Mouse (Mus musculus) hindbrain, embryonic 15.5 days (tissue): ENCODE measurements around the gene Cdk18. TPM values are rescaled to one million over a fixed set of nuclear protein-coding genes. Genes with fewer than 3 reads are reported as not detected.

ENCODE experiments used
- ATAC-seq: fragments of 200-750 bp; cut with Nextera tagmentation; 2 replicates; pipeline ENCODE4 v1.8.0; 2017; ENCODE audit warnings: low read depth, moderate number of reproducible peaks, moderate TSS enrichment; ENCODE audit not compliant: low FRiP score
- H3K27ac ChIP-seq: fragments of 300-500 bp; sonication (generic); replicated peaks from 2 replicates; pipeline ENCODE4 v1.5.1; 2015; ENCODE audit warnings: mild to moderate bottlenecking, inconsistent platforms
- H3K27me3 ChIP-seq: fragments of 300-500 bp; sonication (generic); 2 replicates; pipeline ENCODE4 v1.6.1; 2015; ENCODE audit warnings: control low read depth, inconsistent platforms
- H3K36me3 ChIP-seq: fragments of 300-500 bp; sonication (generic); 2 replicates; pipeline ENCODE4 v1.6.1; 2015; ENCODE audit warnings: control low read depth, inconsistent platforms
- H3K4me1 ChIP-seq: fragments of 300-500 bp; sonication (generic); replicated peaks from 2 replicates; pipeline ENCODE4 v1.6.1; 2015; ENCODE audit warnings: control low read depth, inconsistent platforms
- H3K4me2 ChIP-seq: fragments of 300-500 bp; sonication (generic); 2 replicates; pipeline ENCODE4 v1.6.1; 2015; ENCODE audit warnings: moderate library complexity, mild to moderate bottlenecking, inconsistent platforms
- H3K4me3 ChIP-seq: fragments of 300-500 bp; sonication (generic); 2 replicates; pipeline ENCODE4 v1.5.1; 2015; ENCODE audit warnings: mild to moderate bottlenecking, inconsistent platforms
- H3K9ac ChIP-seq: fragments of 300-500 bp; sonication (generic); 2 replicates; pipeline ENCODE4 v1.6.1; 2015; ENCODE audit warnings: inconsistent platforms
- H3K9me3 ChIP-seq: fragments of 300-500 bp; sonication (generic); 2 replicates; pipeline ENCODE4 v1.6.1; 2016; ENCODE audit warnings: control low read depth, inconsistent platforms
- WGBS: fragments of 180-500 bp; shearing (Covaris S2); methylation state at CpG from one replicate; pipeline ENCODE4 v1.1.7; 2015; 5-methylcytosine and 5-hydroxymethylcytosine counted together
- polyA plus RNA-seq: library from polyadenylated mRNA; unstranded; fragments of >200 nt; fragmentation: Nextera tagmentation; extraction: Ambion mirVana; gene quantifications from 2 replicates; pipeline ENCODE4 v1.2.1, GENCODE M21; 2015

The Cdk18 gene
- polyA plus RNA-seq, 1 experiment from 2014 or later = 1.00 TPM

DNA sequence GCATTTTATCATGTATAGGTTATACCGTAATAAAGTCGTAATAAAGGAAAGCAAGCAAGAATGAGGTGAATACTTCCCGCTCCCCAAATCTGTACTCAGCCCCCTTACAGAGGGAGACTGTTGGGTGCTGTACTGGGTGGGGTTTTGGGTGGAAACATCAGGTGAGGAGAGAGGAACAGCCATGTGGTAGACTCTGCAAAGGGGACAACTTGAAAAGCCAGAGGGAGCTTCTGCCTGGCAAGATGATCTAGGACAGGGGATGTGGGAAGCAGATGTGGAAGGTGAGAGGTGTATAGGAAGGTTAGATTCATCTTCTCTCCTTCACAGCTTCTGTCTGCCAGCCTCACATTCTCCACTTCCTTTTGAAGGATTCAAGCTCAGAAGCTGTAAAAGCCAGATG, 68.8 kb downstream of the Cdk18 start:
- Histone ChIP-seq H3K4me2 (no peak overlapping the region), H3K27me3 (peaks cover 25% of the 10 kb centered on the region), H3K4me1 (peaks cover 14% of the 10 kb centered on the region), H3K9me3 (no peaks in the 10 kb centered on the region), H3K4me3 (no peak overlapping the region), H3K36me3 (no peaks in the 10 kb centered on the region), H3K9ac (no peak overlapping the region), H3K27ac (no peak overlapping the region)
- ATAC-seq = no peak
- WGBS = 94% methylated on average over 3 of the region's 3 CpGs

DNA sequence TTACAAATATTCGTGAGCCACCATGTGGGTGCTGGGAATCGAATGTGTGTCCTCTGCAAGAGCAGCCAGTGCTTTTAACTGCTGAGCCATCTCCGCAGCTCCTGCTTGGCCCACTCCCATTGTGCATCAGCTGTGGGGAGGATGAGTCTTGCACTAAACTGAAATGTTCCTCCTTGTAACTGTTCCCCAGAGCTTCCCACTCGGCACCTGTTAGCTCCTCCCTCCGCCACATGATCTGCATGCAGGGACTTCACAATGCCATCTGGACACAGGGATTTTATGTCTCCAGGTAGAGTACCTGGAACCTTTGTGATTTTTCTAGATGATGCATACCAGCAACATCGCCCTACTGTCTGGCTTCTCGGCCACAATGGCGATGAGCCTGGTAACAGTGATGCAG, 70.0 kb downstream of the Cdk18 start:
- no peaks in the 10 kb centered on the region for H3K9me3 ChIP-seq
- H3K4me2 ChIP-seq = no peak overlapping the region
- no peaks in the 10 kb centered on the region for H3K36me3 ChIP-seq
- H3K27me3 ChIP-seq = peaks cover 25% of the 10 kb centered on the region
- peaks cover 14% of the 10 kb centered on the region for H3K4me1 ChIP-seq
- 85% methylated on average over 8 of the region's 8 CpGs for WGBS
- H3K27ac ChIP-seq = no peak overlapping the region
- H3K9ac ChIP-seq = no peak overlapping the region
- no peak overlapping the region for H3K4me3 ChIP-seq
- no peak for ATAC-seq

DNA sequence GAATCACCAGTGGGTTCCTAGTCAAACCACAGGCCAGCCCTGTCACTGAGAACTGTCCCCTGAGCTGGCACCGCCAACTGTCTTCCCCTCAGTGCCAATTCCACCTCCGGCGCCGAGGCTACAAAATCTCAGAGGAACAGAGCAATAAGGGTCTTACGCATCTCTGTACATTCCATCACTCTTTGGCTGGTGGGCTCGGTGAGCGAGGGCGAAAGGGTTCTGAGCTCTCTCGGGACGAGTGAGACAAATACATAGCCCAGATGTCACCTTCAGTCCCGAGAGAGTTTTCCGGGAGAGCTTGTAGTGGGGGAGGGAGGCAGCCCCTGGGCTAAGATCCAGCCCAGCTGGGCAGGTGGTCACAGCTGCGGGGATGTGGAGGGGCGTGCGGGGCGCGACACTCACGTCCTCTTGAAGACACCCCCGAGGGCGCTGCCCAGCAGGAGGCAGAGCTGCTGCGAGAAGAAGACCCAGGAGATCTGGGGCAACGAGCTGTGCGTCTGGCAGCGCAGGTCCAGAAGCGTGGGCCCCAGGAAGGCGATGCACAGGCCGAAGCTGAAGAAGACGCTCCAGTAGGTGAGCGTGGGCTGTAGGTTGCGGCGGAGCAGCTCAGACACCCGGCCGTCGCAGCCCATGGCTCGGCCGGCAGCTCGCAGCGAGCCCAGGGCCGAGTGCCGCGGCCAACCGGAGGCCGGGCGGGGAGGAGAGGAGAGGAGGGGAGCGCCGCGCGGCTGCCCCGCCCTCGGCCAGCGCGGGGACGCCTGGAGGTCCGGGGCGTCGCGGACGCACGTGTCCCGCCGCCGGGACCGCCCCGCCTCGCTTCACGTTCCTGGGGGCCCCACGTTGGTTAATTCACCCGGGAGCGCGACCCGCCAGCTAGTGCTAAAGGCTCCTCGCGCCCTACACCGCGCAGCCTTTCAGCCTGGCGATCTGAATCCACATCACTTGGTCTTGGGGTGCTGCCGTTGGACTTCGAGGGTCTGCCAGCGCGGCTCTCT, 71.9 kb downstream of the Cdk18 start, which contains the start of gene Mfsd4a:
Gene Mfsd4a, minus strand, starts transcription at position 802 of the 995 bp plus-strand sequence.
- H3K9ac ChIP-seq = peak within 1 kb of the TSS; percentile 59
- peaks cover 25% of the 10 kb centered on the region for H3K27me3 ChIP-seq
- WGBS = 1% methylated on average over 67 of the region's 80 CpGs
- H3K36me3 ChIP-seq = no peaks in the 10 kb centered on the region
- H3K27ac ChIP-seq = no peak within 1 kb of the TSS
- peak within 1 kb of the TSS; percentile 95 for H3K4me2 ChIP-seq
- peaks cover 14% of the 10 kb centered on the region for H3K4me1 ChIP-seq
- no peaks in the 10 kb centered on the region for H3K9me3 ChIP-seq
- H3K4me3 ChIP-seq = peak within 1 kb of the TSS; percentile 51
- peak; percentile 76 for ATAC-seq

DNA sequence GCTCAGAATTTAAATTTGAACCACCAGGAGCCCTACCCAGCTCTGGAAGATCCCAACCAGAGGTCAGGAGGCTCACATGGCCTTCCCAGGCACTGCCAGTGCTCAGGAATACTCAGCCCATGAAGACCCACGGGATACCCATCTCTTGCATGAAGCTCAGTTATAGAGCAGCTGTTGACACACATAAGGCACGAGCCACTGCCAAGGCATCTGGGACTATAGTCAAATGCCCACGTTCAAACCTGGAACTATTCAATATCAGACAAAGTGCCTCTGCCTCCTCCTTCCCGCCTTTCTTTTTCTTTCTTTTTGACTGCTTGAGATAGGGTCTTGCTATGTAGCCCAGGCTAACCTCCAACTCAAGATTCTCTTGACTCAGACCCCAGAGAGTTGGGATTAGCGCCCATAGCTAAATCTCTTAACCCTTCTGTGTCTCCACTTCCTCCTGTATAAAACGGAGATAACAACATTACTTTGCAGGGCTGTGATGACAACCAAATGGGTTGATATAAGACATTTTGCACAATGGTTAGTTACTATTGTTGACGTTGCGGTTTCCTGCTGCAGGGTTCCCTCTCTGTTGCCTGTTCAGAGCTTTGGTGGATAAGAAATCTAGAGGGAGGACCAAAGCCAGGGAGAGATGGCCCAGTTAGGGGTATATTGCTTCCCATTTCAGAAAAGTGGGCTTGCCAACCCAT, 73.9 kb downstream of the Cdk18 start:
- Histone ChIP-seq H3K27ac (no peak overlapping the region), H3K4me3 (no peak overlapping the region), H3K4me1 (peaks cover 14% of the 10 kb centered on the region), H3K27me3 (peaks cover 25% of the 10 kb centered on the region), H3K9me3 (no peaks in the 10 kb centered on the region), H3K9ac (no peak overlapping the region), H3K4me2 (no peak overlapping the region), H3K36me3 (no peaks in the 10 kb centered on the region)
- 80% methylated on average over 8 of the region's 8 CpGs for WGBS
- no peak for ATAC-seq

DNA sequence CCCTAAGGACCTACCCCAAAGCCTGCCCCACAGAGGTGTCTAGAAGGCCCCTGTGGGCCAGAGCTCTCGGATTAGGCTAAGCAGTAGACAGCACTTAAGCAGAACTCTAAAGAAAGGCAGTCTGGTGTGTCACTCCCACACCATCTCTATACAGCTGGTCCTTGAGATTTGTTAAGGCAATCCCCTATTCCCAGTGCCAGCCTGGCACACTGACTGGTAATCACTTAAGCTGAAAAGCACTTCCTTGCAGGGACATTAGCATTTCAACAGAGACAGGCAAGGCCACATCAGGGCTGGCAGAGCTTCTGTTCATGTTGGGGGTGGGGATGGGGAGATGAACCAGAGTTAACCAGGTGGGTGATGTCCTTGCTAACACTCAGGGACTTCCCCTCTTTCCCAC, 74.5 kb downstream of the Cdk18 start:
- Histone ChIP-seq H3K36me3 (no peaks in the 10 kb centered on the region), H3K27ac (no peak overlapping the region), H3K9ac (no peak overlapping the region), H3K4me2 (no peak overlapping the region), H3K27me3 (peaks cover 25% of the 10 kb centered on the region), H3K4me3 (no peak overlapping the region), H3K4me1 (peaks cover 14% of the 10 kb centered on the region), H3K9me3 (no peaks in the 10 kb centered on the region)
- no peak for ATAC-seq
- 50% methylated on average over 1 of the region's 1 CpGs for WGBS

DNA sequence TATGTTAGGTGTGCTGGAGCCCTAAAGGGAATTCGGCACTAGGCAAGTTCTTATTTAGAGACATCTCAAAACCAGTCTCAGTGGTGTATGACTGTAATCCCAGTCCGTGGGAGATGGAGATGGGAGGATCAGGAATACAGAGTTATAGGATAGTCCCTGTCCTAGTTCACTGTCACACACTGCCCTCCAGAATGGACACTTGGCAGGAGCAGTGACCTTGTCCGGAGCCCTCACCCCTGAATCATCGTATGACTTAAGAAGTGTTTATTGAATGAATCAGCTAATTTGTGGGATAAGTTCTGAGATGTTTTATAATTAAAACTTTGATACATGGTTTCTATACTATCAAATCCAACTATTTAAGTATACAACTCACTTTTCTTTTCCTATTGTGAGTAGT, 76.4 kb downstream of the Cdk18 start:
- peaks cover 12% of the 10 kb centered on the region for H3K27me3 ChIP-seq
- H3K4me2 ChIP-seq = no peak overlapping the region
- no peak overlapping the region for H3K9ac ChIP-seq
- no peak for ATAC-seq
- peaks cover 11% of the 10 kb centered on the region for H3K4me1 ChIP-seq
- H3K27ac ChIP-seq = no peak overlapping the region
- H3K4me3 ChIP-seq = no peak overlapping the region
- H3K36me3 ChIP-seq = no peaks in the 10 kb centered on the region
- 88% methylated on average over 4 of the region's 4 CpGs for WGBS
- H3K9me3 ChIP-seq = no peaks in the 10 kb centered on the region

Other genes starting within 250 kb of the Cdk18 start
- gene Nucks1, start 229.2 kb downstream of the Cdk18 start, polyA plus RNA-seq = 46.8 and 48.3 TPM in 2 replicates
- gene Slc45a3, start 176.7 kb downstream of the Cdk18 start, polyA plus RNA-seq = 0.74 and 4.7 TPM in 2 replicates
- gene Elk4, start 132.1 kb downstream of the Cdk18 start, polyA plus RNA-seq = 11.4 and 11.5 TPM in 2 replicates
- gene Mfsd4a, start 71.6 kb downstream of the Cdk18 start, polyA plus RNA-seq = 6.9 and 7.3 TPM in 2 replicates
- 14.1 and 16.2 TPM in 2 replicates for gene Lemd1, start 51.7 kb upstream of the Cdk18 start, polyA plus RNA-seq
- 2.7 and 2.8 TPM in 2 replicates for gene AC124108.1, start 51.8 kb upstream of the Cdk18 start, polyA plus RNA-seq
- 0.25 and 0.68 TPM in 2 replicates for gene Gm10188, start 90.1 kb upstream of the Cdk18 start, polyA plus RNA-seq
- 8.7 and 9.5 TPM in 2 replicates for gene Klhdc8a, start 158.9 kb upstream of the Cdk18 start, polyA plus RNA-seq
- 12.9 and 24.2 TPM in 2 replicates for gene Nuak2, start 176.4 kb upstream of the Cdk18 start, polyA plus RNA-seq